Mouse (Mus musculus) left cerebral cortex, adult 2 months (tissue): ENCODE measurements around the gene Olfr1156. TPM values are rescaled to one million over a fixed set of nuclear protein-coding genes. Genes with fewer than 3 reads are reported as not detected.

Experiments used
- DNase-seq, 2 experiments: peaks; one replicate each; pipeline ENCODE4 v3.0.0; 2021 to 2022; ENCODE audit warnings: low spot score in 2 of 2, mixed read lengths in 1 of 2; ENCODE audit errors: extremely low spot score in 1 of 2
- H3K27ac ChIP-seq: fragments of 200-600 bp; 2 replicates; pipeline ENCODE4 v1.8.1; 2022
- H3K4me3 ChIP-seq: fragments of 200-600 bp; 2 replicates; pipeline ENCODE4 v1.8.1; 2022
- CTCF ChIP-seq: fragments of 200-600 bp; IDR thresholded peaks from 2 replicates; pipeline ENCODE4 v1.8.1; 2022; ENCODE audit warnings: antibody characterized with exemption, mild to moderate bottlenecking, moderate library complexity
- intact Hi-C: fragments of 180-260 bp; cut with DNase I; formaldehyde crosslinking; loops from one replicate; pipeline ENCODE4 v1.15.1; 2025
- long read RNA-seq, 2 experiments: library from polyadenylated mRNA; stranded (forward); transcript quantifications; one replicate each; pipeline ENCODE4 v2.0.0; 2021; ENCODE audit warnings: borderline mapping rate in 2 of 2
- total RNA-seq, 2 experiments: library from RNA; stranded (reverse); gene quantifications; 2 replicates each; pipeline ENCODE4 v1.2.3; 2021

Gene Olfr1156
- total RNA-seq: not detected
- long read RNA-seq, experiment 1: 0 reads
- long read RNA-seq, experiment 2: 0 reads

DNA sequence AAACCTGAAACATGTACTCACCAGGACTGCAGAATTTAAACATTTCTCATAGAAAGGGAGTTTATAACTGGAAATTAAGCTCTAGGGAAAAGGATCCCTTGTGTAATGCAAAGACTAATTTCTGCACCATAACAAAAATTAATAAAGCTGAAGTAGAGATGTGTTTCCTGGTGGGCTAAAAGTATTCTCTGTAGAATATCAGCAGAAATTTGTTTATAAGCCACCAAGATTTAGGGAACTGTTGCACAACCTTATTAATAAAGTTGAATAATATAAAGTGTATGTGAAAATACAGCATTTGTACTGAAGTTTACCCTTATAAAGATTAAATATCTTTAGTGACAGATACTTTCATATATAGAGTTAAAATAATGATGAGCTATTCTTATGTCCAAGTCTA is at the start of gene Olfr1156:
Gene Olfr1156, minus strand, starts transcription at position 101 of the 400 bp plus-strand sequence.
- no peak within 1 kb of the TSS for H3K4me3 ChIP-seq
- no peak for TF ChIP-seq CTCF
- DNase-seq: no peak
- no peak within 1 kb of the TSS for H3K27ac ChIP-seq
- intact Hi-C loops: no loop called here

DNA sequence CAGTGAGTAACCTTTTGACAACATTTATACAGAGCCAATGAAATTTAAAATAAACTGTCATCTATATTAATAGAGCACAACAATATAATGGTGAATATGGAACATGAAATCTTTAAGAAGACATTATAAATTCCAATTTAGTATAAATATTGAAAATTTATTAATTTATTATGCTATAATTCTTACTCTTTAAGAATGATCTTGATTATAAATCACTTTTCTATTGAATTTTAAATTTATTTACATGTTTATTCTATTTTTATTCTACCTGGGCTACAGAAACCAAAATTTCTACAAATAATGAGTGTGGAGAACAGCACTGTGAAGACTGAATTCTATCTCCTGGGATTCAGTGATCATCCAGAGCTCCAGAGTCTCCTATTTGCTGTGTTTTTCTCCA is 36.9 kb upstream of the Olfr1156 start, which contains the start of gene Olfr1158:
Gene Olfr1158, plus strand, starts transcription at position 301 of the 400 bp plus-strand sequence.
- Histone ChIP-seq H3K4me3 (no peak within 1 kb of the TSS), H3K27ac (no peak within 1 kb of the TSS)
- TF ChIP-seq CTCF: no peak
- intact Hi-C loops: no loop called here
- DNase-seq: no peak

- DNase-seq: no peak
- intact Hi-C loops: no loop called here
- Histone ChIP-seq H3K4me3 (no peak within 1 kb of the TSS), H3K27ac (no peak within 1 kb of the TSS)
- no peak for TF ChIP-seq CTCF
Measured at GRCm38 (mm10) chr2:87974563-87974962, 21.7 kb upstream of the Olfr1156 start, which contains the start of gene Olfr74. Gene Olfr74, minus strand, starts transcription at chr2:87974663.

DNA sequence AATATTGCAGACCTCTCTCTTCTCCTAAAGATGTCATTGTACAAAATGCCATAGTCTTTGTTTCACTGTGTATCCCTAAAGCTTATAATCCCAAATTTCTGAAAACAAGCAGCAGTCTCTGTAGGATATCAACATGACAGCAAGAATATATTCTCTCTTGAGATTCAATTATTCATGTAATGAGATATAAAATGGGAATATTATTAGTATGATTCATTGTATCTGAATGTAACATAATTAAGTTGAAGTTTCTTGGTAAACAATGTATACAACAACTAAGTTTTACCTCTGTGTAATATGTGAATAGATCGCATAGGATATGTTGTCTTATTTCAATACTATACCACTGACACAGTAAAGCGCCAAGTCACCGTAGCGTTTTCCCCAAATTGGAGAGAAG is 15.3 kb upstream of the Olfr1156 start, which contains the start of gene Olfr1157:
Gene Olfr1157, minus strand, starts transcription at position 101 of the 400 bp plus-strand sequence.
- intact Hi-C loops: no loop called here
- H3K27ac ChIP-seq: no peak within 1 kb of the TSS
- no peak for DNase-seq
- no peak for TF ChIP-seq CTCF
- H3K4me3 ChIP-seq: no peak within 1 kb of the TSS

GRCm38 (mm10) chr2:87945037-87945436 is 7.9 kb downstream of the Olfr1156 start, which contains the start of gene Olfr1155:
Gene Olfr1155, minus strand, starts transcription at chr2:87945137.
- DNase-seq: no peak
- Histone ChIP-seq H3K4me3 (no peak within 1 kb of the TSS), H3K27ac (no peak within 1 kb of the TSS)
- TF ChIP-seq CTCF: no peak
- intact Hi-C loops: no loop called here

DNA sequence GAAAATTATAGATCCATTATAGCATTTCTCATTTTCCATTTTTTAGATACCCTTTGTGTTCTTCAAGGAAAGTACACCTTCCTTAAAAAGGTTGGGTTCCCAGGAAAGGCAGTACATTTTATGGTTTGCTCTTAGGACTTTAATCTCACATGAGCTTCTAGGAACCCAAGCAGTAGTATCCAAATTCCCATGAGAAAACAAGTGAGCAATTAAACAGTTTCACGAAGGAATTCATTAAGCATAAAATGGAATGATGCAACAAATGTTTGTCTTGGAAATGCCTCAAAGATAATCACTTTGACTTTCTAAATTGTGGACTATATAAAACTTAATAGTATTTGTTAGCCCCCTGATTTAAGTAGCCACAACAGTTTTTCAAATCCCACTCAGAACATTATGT is 47.8 kb downstream of the Olfr1156 start, which contains the start of gene Olfr1154:
Gene Olfr1154, minus strand, starts transcription at position 101 of the 400 bp plus-strand sequence.
- Histone ChIP-seq H3K4me3 (no peak within 1 kb of the TSS), H3K27ac (no peak within 1 kb of the TSS)
- no peak for TF ChIP-seq CTCF
- no peak for DNase-seq
- intact Hi-C loops: no loop called here

Other genes with a start within 250 kb of the Olfr1156 start
- gene Olfr1137, start 239.9 kb downstream of the Olfr1156 start, total RNA-seq: not detected
- not detected for gene Olfr1138, start 213.1 kb downstream of the Olfr1156 start, total RNA-seq
- not detected for gene Olfr1140, start 209.3 kb downstream of the Olfr1156 start, total RNA-seq
- gene Olfr1141, start 199.1 kb downstream of the Olfr1156 start, total RNA-seq: not detected
- gene Olfr152, start 173.6 kb downstream of the Olfr1156 start, total RNA-seq: not detected
- not detected for gene Olfr1143, start 152.5 kb downstream of the Olfr1156 start, total RNA-seq
- not detected for gene Olfr1145, start 143.3 kb downstream of the Olfr1156 start, total RNA-seq
- gene Olfr1148, start 122.6 kb downstream of the Olfr1156 start, total RNA-seq: not detected
- gene Olfr1150-ps1, start 109.1 kb downstream of the Olfr1156 start, total RNA-seq: not detected
- gene Olfr1151, start 97.2 kb downstream of the Olfr1156 start, total RNA-seq: not detected
- not detected for gene Olfr1152, start 86.6 kb downstream of the Olfr1156 start, total RNA-seq
- gene Olfr1153, start 58.1 kb downstream of the Olfr1156 start, total RNA-seq: not detected
- gene Olfr1154, start 47.9 kb downstream of the Olfr1156 start, total RNA-seq: not detected
- gene Olfr1155, start 8.0 kb downstream of the Olfr1156 start, total RNA-seq: not detected
- gene Olfr1157, start 15.2 kb upstream of the Olfr1156 start, total RNA-seq: not detected
- not detected for gene Olfr74, start 21.6 kb upstream of the Olfr1156 start, total RNA-seq
- gene Olfr1158, start 37.0 kb upstream of the Olfr1156 start, total RNA-seq: not detected
- gene Olfr1160, start 55.2 kb upstream of the Olfr1156 start, total RNA-seq: not detected
- gene Olfr1161, start 69.7 kb upstream of the Olfr1156 start, total RNA-seq: not detected
- not detected for gene Olfr73, start 84.6 kb upstream of the Olfr1156 start, total RNA-seq
- gene Olfr1162, start 98.0 kb upstream of the Olfr1156 start, total RNA-seq: not detected
- gene Olfr1163, start 118.7 kb upstream of the Olfr1156 start, total RNA-seq: not detected
- not detected for gene Olfr1164, start 140.9 kb upstream of the Olfr1156 start, total RNA-seq
- gene Olfr1166, start 175.2 kb upstream of the Olfr1156 start, total RNA-seq: not detected
- gene Olfr1167, start 202.1 kb upstream of the Olfr1156 start, total RNA-seq: not detected
- gene Olfr1168, start 228.8 kb upstream of the Olfr1156 start, total RNA-seq: not detected